Mouse (Mus musculus): ENCODE data around the gene Zfp286.

The Zfp286 gene

DNA sequence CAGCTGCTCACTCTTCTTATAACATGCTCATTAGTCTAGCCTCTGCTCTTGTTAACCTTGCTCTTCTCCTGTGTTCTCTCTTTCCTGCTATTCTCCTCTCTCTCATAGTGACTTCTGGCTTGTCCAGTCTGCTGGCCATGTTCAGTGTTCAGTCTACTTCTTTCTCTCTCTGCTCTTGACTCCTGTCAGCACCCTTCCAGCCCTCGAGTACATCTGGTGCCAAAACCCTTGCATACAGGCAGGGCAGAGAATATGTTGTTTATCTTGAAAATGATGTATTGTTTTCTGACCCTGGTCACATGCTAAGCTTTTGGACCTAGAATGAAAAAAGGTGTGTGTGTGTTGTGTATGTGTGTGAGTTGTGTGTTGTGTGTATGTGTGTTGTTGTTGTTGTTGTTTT is 24.2 kb upstream of the Zfp286 start:
- Histone ChIP-seq H3K4me3 (replicated peaks; ENCODE audit: low read length) (no peak overlapping the region), H3K27me3 (ENCODE audit: insufficient read depth, low read length) (peaks cover 12% of the 10 kb centered on the region; the same call in 1 of the 2 replicates), H3K9me3 (ENCODE audit: low read length) (no peaks in the 10 kb centered on the region), H3K4me1 (replicated peaks; ENCODE audit: low read depth, low read length) (no peaks in the 10 kb centered on the region), H3K36me3 (ENCODE audit: insufficient read depth, low read length) (no peaks in the 10 kb centered on the region)
- TF ChIP-seq POU5F1 (IDR thresholded peaks at IDR 0.05; ENCODE audit: borderline replicate concordance, low read length) (no peak), CTCF (conservative IDR thresholded peaks at IDR 0.05; ENCODE audit: low read length) (no peak), NANOG (IDR thresholded peaks at IDR 0.05; ENCODE audit: borderline replicate concordance, low read length) (no peak)

DNA sequence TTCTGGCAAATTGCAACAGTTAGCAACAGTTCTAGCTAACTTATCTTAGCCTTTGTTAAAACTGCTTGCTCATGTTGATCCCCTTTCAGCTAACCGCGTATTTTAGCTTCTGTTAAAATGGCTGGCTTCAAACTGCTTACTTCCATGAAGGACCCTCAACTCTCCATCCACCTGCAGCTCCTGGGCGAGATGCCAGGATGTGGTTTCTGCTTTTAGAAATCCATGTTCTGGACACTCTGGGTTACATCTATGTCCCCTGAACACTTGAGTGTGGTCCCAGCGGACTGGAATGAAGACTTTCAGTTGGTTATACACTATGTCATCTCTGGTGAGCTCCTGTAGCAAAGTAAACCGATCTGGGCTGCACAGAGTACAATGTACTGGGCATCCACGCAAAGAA is 23.0 kb upstream of the Zfp286 start:
- no peak for TF ChIP-seq NANOG (IDR thresholded peaks at IDR 0.05; ENCODE audit: borderline replicate concordance, low read length)
- no peak for TF ChIP-seq POU5F1 (IDR thresholded peaks at IDR 0.05; ENCODE audit: borderline replicate concordance, low read length)
- no peak for TF ChIP-seq CTCF (conservative IDR thresholded peaks at IDR 0.05; ENCODE audit: low read length)

DNA sequence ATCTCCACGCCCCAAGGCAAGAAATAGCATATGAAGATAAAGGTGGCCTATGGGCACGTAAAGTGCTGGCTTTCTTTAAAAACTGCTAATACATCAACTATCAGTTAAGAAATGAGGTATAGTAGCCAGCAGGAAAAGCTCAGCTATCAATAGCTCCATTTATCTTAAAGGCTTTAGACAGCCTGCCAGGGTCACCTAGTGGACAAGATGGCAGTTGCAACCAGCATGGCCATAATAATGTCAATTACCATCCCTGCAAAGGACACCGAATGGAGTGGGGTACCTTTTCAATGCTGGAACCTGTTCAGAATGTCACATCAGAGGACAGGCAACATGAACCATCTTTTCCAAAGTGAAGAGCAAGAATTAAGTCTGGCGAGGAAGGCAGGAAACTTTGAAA is 19.9 kb upstream of the Zfp286 start:
- no peak overlapping the region for H3K4me3 ChIP-seq (replicated peaks; ENCODE audit: low read length)
- H3K4me1 ChIP-seq (replicated peaks; ENCODE audit: low read depth, low read length), result no peaks in the 10 kb centered on the region
- TF ChIP-seq NANOG (IDR thresholded peaks at IDR 0.05; ENCODE audit: borderline replicate concordance, low read length) (no peak), POU5F1 (IDR thresholded peaks at IDR 0.05; ENCODE audit: borderline replicate concordance, low read length) (no peak), CTCF (conservative IDR thresholded peaks at IDR 0.05; ENCODE audit: low read length) (peak; percentile 56)
- no peaks in the 10 kb centered on the region; the same call in 1 of the 2 replicates for H3K9me3 ChIP-seq (ENCODE audit: low read length)
- H3K36me3 ChIP-seq (ENCODE audit: insufficient read depth, low read length), result no peaks in the 10 kb centered on the region
- peaks cover 8% of the 10 kb centered on the region; the same call in 1 of the 2 replicates for H3K27me3 ChIP-seq (ENCODE audit: insufficient read depth, low read length)

More for the DNA sequence above, 23.0 kb upstream of the Zfp286 start:
- no peaks in the 10 kb centered on the region for H3K4me1 ChIP-seq (replicated peaks; ENCODE audit: low read depth, low read length)
- H3K27me3 ChIP-seq (ENCODE audit: insufficient read depth, low read length), result peaks cover 2% of the 10 kb centered on the region; the same call in 1 of the 2 replicates
- no peaks in the 10 kb centered on the region for H3K9me3 ChIP-seq (ENCODE audit: low read length)
- H3K4me3 ChIP-seq (replicated peaks; ENCODE audit: low read length), result no peak overlapping the region
- H3K36me3 ChIP-seq (ENCODE audit: insufficient read depth, low read length), result no peaks in the 10 kb centered on the region

DNA sequence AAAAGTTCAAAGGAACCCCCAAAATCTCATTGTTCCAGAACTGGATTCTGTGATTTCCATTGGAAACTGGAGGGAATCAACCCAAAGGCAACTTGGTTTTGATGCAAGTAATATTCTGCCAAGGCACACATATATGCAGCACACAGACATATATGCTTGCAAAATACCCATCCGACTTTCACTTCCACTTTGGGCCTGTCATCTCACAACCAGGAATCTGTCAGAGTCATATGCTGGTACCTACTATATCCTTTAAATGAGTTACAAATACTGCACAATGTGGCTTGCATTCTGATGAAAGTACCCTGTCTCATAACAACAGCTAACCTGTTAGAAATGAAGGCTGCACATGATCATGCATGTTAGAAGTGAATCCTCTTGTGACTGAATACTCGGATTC is 18.7 kb upstream of the Zfp286 start:
- no peak overlapping the region for H3K4me3 ChIP-seq (replicated peaks; ENCODE audit: low read length)
- peaks cover 11% of the 10 kb centered on the region for H3K27me3 ChIP-seq (ENCODE audit: insufficient read depth, low read length)
- TF ChIP-seq NANOG (IDR thresholded peaks at IDR 0.05; ENCODE audit: borderline replicate concordance, low read length), result no peak
- TF ChIP-seq POU5F1 (IDR thresholded peaks at IDR 0.05; ENCODE audit: borderline replicate concordance, low read length), result no peak
- no peak for TF ChIP-seq CTCF (conservative IDR thresholded peaks at IDR 0.05; ENCODE audit: low read length)
- H3K36me3 ChIP-seq (ENCODE audit: insufficient read depth, low read length), result no peaks in the 10 kb centered on the region
- peaks cover 3% of the 10 kb centered on the region; the same call in 1 of the 2 replicates for H3K4me1 ChIP-seq (replicated peaks; ENCODE audit: low read depth, low read length)
- no peaks in the 10 kb centered on the region; the same call in 1 of the 2 replicates for H3K9me3 ChIP-seq (ENCODE audit: low read length)

DNA sequence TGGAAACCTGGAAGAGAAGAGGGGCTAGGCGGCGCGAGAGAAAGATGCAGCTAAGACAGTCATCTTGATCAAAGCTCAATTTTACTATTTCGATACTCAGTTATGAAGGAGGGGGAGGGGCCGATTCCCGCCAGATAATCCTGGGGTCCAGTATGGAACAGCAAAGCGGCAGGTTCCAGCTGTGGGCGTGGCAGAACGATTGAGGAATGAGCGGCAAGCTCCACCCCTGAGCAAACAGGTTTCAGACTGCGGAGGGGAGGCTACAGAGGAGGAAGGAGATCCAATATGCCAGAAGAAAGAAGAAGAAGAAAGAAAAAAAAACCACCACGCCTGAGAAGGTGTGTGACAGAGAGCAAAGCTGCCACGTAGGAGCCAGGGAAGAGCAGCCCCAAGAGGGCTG is 14.9 kb upstream of the Zfp286 start:
- Histone ChIP-seq H3K9me3 (ENCODE audit: low read length) (peaks cover 6% of the 10 kb centered on the region), H3K4me1 (replicated peaks; ENCODE audit: low read depth, low read length) (peaks cover 3% of the 10 kb centered on the region; the same call in 1 of the 2 replicates), H3K27me3 (ENCODE audit: insufficient read depth, low read length) (peaks cover 15% of the 10 kb centered on the region), H3K4me3 (replicated peaks; ENCODE audit: low read length) (peak overlapping the region; percentile 50; the same call in 1 of the 2 replicates), H3K36me3 (ENCODE audit: insufficient read depth, low read length) (no peaks in the 10 kb centered on the region)
- TF ChIP-seq CTCF (conservative IDR thresholded peaks at IDR 0.05; ENCODE audit: low read length), result no peak
- TF ChIP-seq POU5F1 (IDR thresholded peaks at IDR 0.05; ENCODE audit: borderline replicate concordance, low read length), result no peak
- TF ChIP-seq NANOG (IDR thresholded peaks at IDR 0.05; ENCODE audit: borderline replicate concordance, low read length), result no peak

DNA sequence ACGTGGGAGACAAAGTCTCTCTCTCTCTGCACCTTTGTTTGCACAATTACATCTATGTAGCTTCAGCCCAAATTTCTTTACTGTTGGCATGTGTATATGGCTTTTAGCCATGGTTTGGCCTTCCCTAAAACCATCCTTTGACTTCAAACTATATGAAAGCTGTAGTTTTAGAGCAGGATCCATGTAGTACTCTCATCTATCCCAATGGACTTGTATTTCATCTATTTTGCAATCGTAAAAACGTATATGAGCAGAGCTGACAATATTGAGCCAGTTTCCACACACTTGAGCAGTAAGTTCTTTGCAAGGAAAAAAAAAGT is 315 bp upstream of the Zfp286 start:
- Histone ChIP-seq H3K36me3 (ENCODE audit: insufficient read depth, low read length) (no peaks in the 10 kb centered on the region), H3K27me3 (ENCODE audit: insufficient read depth, low read length) (peaks cover 8% of the 10 kb centered on the region), H3K9me3 (ENCODE audit: low read length) (no peaks in the 10 kb centered on the region), H3K4me1 (replicated peaks; ENCODE audit: low read depth, low read length) (peaks cover 18% of the 10 kb centered on the region), H3K4me3 (replicated peaks; ENCODE audit: low read length) (peak overlapping the region; percentile 85)
- TF ChIP-seq CTCF (conservative IDR thresholded peaks at IDR 0.05; ENCODE audit: low read length) (no peak), NANOG (IDR thresholded peaks at IDR 0.05; ENCODE audit: borderline replicate concordance, low read length) (no peak), POU5F1 (IDR thresholded peaks at IDR 0.05; ENCODE audit: borderline replicate concordance, low read length) (no peak)

DNA sequence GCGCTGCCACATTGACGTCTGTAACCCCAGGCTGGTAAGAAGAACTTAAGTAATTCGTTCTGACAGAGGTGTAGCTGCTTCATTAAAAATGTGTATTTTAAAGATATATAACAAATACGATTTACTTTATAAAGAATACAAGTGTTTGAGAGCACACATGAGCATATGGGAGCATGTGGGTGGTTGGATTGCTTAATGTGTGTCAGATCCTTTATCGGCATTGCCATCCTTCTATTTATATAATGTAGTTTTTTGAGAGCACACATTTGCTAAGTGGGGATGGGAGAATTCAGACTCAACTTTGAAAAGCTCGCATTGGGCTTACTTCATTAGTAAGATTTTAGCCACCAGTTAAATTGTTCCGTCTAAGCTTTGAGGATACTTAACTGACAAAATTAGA is 12.8 kb downstream of the Zfp286 start:
- H3K27me3 ChIP-seq (ENCODE audit: insufficient read depth, low read length), result peaks cover 6% of the 10 kb centered on the region; the same call in 1 of the 2 replicates
- peaks cover 12% of the 10 kb centered on the region for H3K9me3 ChIP-seq (ENCODE audit: low read length)
- H3K4me1 ChIP-seq (replicated peaks; ENCODE audit: low read depth, low read length), result no peaks in the 10 kb centered on the region
- no peak overlapping the region for H3K4me3 ChIP-seq (replicated peaks; ENCODE audit: low read length)
- peaks cover 15% of the 10 kb centered on the region for H3K36me3 ChIP-seq (ENCODE audit: insufficient read depth, low read length)
- TF ChIP-seq CTCF (conservative IDR thresholded peaks at IDR 0.05; ENCODE audit: low read length) (no peak), POU5F1 (IDR thresholded peaks at IDR 0.05; ENCODE audit: borderline replicate concordance, low read length) (no peak), NANOG (IDR thresholded peaks at IDR 0.05; ENCODE audit: borderline replicate concordance, low read length) (no peak)

DNA sequence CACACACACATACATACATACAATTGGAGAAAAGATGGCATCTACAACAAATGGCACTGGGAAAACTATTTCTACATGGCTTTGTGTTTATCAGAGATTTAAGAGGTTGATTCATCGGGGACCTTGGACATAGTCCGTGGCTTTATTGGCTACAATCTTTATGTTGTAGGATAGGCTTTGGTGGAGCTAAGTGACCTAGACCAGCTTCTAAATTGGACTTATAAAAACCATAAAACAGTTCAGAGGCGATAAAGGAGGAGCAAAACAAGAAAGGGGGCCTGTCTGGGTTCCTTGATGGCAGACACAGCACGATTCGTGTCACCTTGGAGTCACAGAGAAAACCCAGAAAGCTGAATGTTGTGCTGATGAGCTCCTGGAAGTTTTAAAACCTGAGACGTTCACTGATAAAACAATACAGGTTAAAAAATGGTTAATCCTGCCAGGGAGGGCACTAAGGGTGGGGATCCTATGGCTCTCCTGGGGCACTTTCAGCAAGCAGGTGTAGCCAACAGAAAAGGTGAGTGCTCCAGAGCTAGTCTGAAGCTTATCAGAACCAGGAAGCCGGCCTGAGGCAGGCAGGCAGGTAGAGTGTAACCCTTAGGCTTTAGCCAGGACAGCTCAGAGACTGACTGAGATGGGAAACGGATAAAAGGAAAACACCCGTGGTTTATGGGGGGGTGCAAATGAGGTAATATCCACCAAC is 28.4 kb downstream of the Zfp286 start:
- H3K4me1 ChIP-seq (replicated peaks; ENCODE audit: low read depth, low read length), result peaks cover 18% of the 10 kb centered on the region
- peaks cover 19% of the 10 kb centered on the region for H3K27me3 ChIP-seq (ENCODE audit: insufficient read depth, low read length)
- no peaks in the 10 kb centered on the region for H3K36me3 ChIP-seq (ENCODE audit: insufficient read depth, low read length)
- TF ChIP-seq POU5F1 (IDR thresholded peaks at IDR 0.05; ENCODE audit: borderline replicate concordance, low read length) (no peak), CTCF (conservative IDR thresholded peaks at IDR 0.05; ENCODE audit: low read length) (no peak), NANOG (IDR thresholded peaks at IDR 0.05; ENCODE audit: borderline replicate concordance, low read length) (no peak)
- no peaks in the 10 kb centered on the region for H3K9me3 ChIP-seq (ENCODE audit: low read length)
- no peak overlapping the region for H3K4me3 ChIP-seq (replicated peaks; ENCODE audit: low read length)

All from E14TG2a.4 (cell line).